Mouse (Mus musculus) liver, postnatal 0 days (tissue): ENCODE results near the gene Herc3.

ENCODE experiments used
- CTCF ChIP-seq: sonication (generic); IDR thresholded peaks from 2 replicates; pipeline ENCODE4 v1.5.1; 2016; ENCODE audit warnings: antibody characterized with exemption, low read depth
- EP300 ChIP-seq: IDR thresholded peaks from 2 replicates; pipeline ENCODE4 v1.6.1; 2016; ENCODE audit warnings: antibody characterized with exemption, low read depth, mild to moderate bottlenecking

DNA sequence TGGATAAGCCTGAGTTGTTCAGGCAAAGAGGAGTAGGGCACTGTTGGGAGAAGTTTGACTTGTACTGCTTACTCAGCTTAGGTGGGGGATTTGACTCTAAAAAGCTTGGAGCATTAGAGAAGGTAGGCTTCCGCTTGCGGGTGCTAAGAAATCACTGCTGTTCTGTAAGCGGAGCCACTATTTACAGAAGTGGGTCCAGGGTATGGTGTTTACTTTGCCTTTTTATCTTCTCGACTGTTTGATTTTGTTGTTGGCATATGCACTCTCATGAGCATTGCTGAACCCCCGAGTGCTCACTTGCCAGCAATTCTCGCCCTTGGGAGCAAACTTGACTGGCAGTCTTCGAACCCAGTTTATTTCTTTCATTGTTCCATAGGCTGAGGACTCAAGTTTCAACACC lies 69.3 kb downstream of the Herc3 start:
- TF ChIP-seq EP300 (no peak), CTCF (no peak)
